Comparison of ENCODE assay signal across 14 mouse cellular contexts in the genomic region with DNA sequence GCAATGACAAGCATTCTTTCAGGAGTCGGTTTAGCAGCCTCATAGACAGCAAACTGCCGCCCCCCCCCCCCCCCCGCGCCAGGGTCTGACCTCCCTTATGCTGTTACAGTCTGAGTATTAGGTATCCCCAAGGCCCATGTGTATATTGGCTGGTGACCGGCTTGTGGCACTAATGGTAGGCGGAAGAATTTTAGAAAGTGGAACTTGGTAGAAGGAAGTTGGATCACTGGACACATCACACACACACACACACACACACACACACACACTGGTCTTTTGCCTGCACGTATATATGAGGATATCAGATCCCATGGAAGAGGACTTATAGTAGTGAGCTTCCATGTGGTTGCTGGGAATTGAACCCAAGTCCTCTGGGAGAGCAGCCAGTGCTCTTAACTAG.
"Had no signal": no experiment of that assay in that cellular context is flagged by ENCODE, and none has a peak within 500 bp of the region (broad histone marks: within the 10 kb centered on the region; RNA-seq: fewer than 3 reads in every experiment).

No protein-coding gene starts in this region.

- ATAC-seq: liver, embryonic 12.5 days; liver, postnatal 0 days; midbrain, embryonic 16.5 days had no signal

- DNase-seq: liver, postnatal 0 days; lung, embryonic 14.5 days; lung, postnatal 10 days; midbrain, embryonic 14.5 days; retina, postnatal 1 day; right cerebral cortex, adult 18-20 months; right cerebral cortex, postnatal 25 days; right cerebral cortex, postnatal 4 days; spleen, adult 18-20 months; thymus, adult 2 months; thymus, postnatal 25 days; thymus, postnatal 4 days had no signal
